Mouse (Mus musculus): ENCODE measurements around the gene Itgad. TPM values are rescaled to one million over a fixed set of nuclear protein-coding genes. Genes with fewer than 3 reads are reported as not detected.
A peak's percentile ranks its signal among the peaks of the same experiment; 100 is the strongest.

Gene Itgad
- polyA plus RNA-seq, 1 experiment = not detected

DNA sequence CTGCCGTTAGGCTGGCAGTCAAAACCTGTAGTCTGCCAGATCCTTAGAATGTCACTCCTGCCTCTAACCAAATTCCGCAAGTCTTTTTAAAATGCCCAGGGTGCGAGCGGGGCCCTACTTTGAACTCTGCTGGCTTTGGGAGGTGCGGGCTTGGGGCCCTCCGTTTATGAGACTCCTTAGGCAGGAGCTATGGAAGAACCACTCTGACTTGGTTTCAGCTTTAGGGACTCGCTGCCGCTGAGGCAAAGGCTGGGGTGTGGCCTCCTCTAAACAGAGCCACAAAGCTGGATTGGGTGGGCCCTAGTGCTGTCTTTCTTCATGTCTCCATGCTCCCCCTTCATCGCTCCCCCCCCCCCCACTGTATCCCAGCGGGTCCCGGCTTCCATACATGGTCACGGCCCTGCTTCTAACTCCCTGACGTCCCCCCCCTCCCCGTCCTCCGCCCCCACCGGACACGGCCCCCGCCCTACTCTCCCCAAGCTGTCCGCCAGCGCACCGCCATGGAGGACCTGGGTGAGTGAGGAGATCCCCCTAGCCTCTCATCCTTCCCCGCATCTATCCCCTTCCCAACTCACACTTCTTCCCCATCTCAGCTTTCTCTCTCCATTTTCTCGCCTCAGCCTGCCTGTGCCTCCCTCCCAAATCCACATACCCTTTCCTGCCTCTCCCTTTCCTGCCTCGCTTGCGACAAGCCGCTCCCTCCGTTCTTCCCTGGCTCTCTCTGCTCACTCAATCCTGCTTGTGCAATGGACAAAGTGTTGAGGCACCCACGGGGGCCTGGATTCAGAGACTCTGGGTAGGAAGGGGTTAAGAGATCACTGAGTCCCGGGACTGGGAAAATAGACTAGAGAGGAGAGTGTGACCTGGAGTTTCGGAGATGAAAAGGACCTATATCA, 92.6 kb downstream of the Itgad start, which contains the start of gene Tgfb1i1:
Gene Tgfb1i1, plus strand, starts transcription at position 317 of the 896 bp plus-strand sequence.
- Histone ChIP-seq H3K9ac (ENCODE audit: low read depth, poor library complexity, severe bottlenecking) (peak within 1 kb of the TSS; percentile 10), H3K4me1 (ENCODE audit: control insufficient read depth, insufficient read depth, low read length) (no peaks in the 10 kb centered on the region), H3K9me3 (replicated peaks; ENCODE audit: control insufficient read depth, insufficient read depth, low read length, poor library complexity, severe bottlenecking) (no peaks in the 10 kb centered on the region), H3K36me3 (ENCODE audit: control insufficient read depth, insufficient read depth, low read length, poor library complexity, severe bottlenecking) (no peaks in the 10 kb centered on the region), H3K27ac (ENCODE audit: insufficient read depth, low read length) (no peak within 1 kb of the TSS), H3K27me3 (ENCODE audit: control insufficient read depth, insufficient read depth, low read length, poor library complexity, severe bottlenecking) (no peaks in the 10 kb centered on the region; the same call in 1 of the 2 replicates), H3K4me3 (ENCODE audit: low read depth, low read length) (peak within 1 kb of the TSS; percentile 53)
- no peak for TF ChIP-seq CTCF (IDR thresholded peaks at IDR 0.05; ENCODE audit: low read depth, low read length)
- TF ChIP-seq POLR2A (IDR thresholded peaks at IDR 0.05; ENCODE audit: insufficient read depth, low read length) = no peak
- no peak for TF ChIP-seq EP300 (IDR thresholded peaks at IDR 0.05; ENCODE audit: insufficient read depth, low read depth, low read length)

GRCm38 (mm10) chr7:128247443-128247842, 93.3 kb downstream of the Itgad start:
- H3K4me1 ChIP-seq (ENCODE audit: control insufficient read depth, insufficient read depth, low read length) = no peaks in the 10 kb centered on the region
- no peaks in the 10 kb centered on the region for H3K9me3 ChIP-seq (replicated peaks; ENCODE audit: control insufficient read depth, insufficient read depth, low read length, poor library complexity, severe bottlenecking)
- no peak overlapping the region for H3K27ac ChIP-seq (ENCODE audit: insufficient read depth, low read length)
- H3K4me3 ChIP-seq (ENCODE audit: low read depth, low read length) = no peak overlapping the region
- H3K36me3 ChIP-seq (ENCODE audit: control insufficient read depth, insufficient read depth, low read length, poor library complexity, severe bottlenecking) = no peaks in the 10 kb centered on the region
- no peak overlapping the region for H3K9ac ChIP-seq (ENCODE audit: low read depth, poor library complexity, severe bottlenecking)
- no peak for TF ChIP-seq EP300 (IDR thresholded peaks at IDR 0.05; ENCODE audit: insufficient read depth, low read depth, low read length)
- peak; percentile 53 for TF ChIP-seq CTCF (IDR thresholded peaks at IDR 0.05; ENCODE audit: low read depth, low read length)
- H3K27me3 ChIP-seq (ENCODE audit: control insufficient read depth, insufficient read depth, low read length, poor library complexity, severe bottlenecking) = no peaks in the 10 kb centered on the region; the same call in 1 of the 2 replicates

GRCm38 (mm10) chr7:128248081-128249042, 94.2 kb downstream of the Itgad start:
- no peak overlapping the region for H3K9ac ChIP-seq (ENCODE audit: low read depth, poor library complexity, severe bottlenecking)
- H3K9me3 ChIP-seq (replicated peaks; ENCODE audit: control insufficient read depth, insufficient read depth, low read length, poor library complexity, severe bottlenecking) = no peaks in the 10 kb centered on the region
- H3K27ac ChIP-seq (ENCODE audit: insufficient read depth, low read length) = no peak overlapping the region
- H3K36me3 ChIP-seq (ENCODE audit: control insufficient read depth, insufficient read depth, low read length, poor library complexity, severe bottlenecking) = no peaks in the 10 kb centered on the region
- H3K4me1 ChIP-seq (ENCODE audit: control insufficient read depth, insufficient read depth, low read length) = no peaks in the 10 kb centered on the region
- no peaks in the 10 kb centered on the region; the same call in 1 of the 2 replicates for H3K27me3 ChIP-seq (ENCODE audit: control insufficient read depth, insufficient read depth, low read length, poor library complexity, severe bottlenecking)
- TF ChIP-seq CTCF (IDR thresholded peaks at IDR 0.05; ENCODE audit: low read depth, low read length) = no peak
- no peak for TF ChIP-seq POLR2A (IDR thresholded peaks at IDR 0.05; ENCODE audit: insufficient read depth, low read length)
- TF ChIP-seq EP300 (IDR thresholded peaks at IDR 0.05; ENCODE audit: insufficient read depth, low read depth, low read length) = no peak
- no peak overlapping the region for H3K4me3 ChIP-seq (ENCODE audit: low read depth, low read length)

DNA sequence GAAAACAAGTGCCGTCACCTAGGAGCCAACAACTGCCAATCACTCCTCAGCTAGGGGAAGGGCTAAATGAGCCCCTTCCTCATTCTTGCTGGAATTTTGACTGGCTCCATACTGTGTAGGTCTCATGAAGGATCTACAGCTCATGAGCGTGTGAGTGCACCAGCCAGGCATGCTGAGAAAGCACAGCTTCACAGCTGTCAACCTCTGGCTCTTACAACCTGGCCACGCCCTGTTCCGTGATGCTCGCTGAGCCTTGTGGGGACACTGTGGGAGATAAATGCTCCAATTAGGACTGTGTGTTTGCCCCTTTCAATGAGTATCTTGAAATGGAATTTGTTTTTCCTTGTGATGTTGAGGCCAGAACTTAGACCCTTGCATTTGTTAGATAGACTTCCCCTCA, 95.8 kb downstream of the Itgad start:
- no peak overlapping the region for H3K4me3 ChIP-seq (ENCODE audit: low read depth, low read length)
- no peaks in the 10 kb centered on the region for H3K9me3 ChIP-seq (replicated peaks; ENCODE audit: control insufficient read depth, insufficient read depth, low read length, poor library complexity, severe bottlenecking)
- no peaks in the 10 kb centered on the region; the same call in 1 of the 2 replicates for H3K27me3 ChIP-seq (ENCODE audit: control insufficient read depth, insufficient read depth, low read length, poor library complexity, severe bottlenecking)
- H3K4me1 ChIP-seq (ENCODE audit: control insufficient read depth, insufficient read depth, low read length) = no peaks in the 10 kb centered on the region
- no peaks in the 10 kb centered on the region for H3K36me3 ChIP-seq (ENCODE audit: control insufficient read depth, insufficient read depth, low read length, poor library complexity, severe bottlenecking)
- TF ChIP-seq CTCF (IDR thresholded peaks at IDR 0.05; ENCODE audit: low read depth, low read length) (no peak), EP300 (IDR thresholded peaks at IDR 0.05; ENCODE audit: insufficient read depth, low read depth, low read length) (no peak), POLR2A (IDR thresholded peaks at IDR 0.05; ENCODE audit: insufficient read depth, low read length) (no peak)
- no peak overlapping the region for H3K27ac ChIP-seq (ENCODE audit: insufficient read depth, low read length)
- H3K9ac ChIP-seq (ENCODE audit: low read depth, poor library complexity, severe bottlenecking) = no peak overlapping the region

GRCm38 (mm10) chr7:128251946-128252345, 97.8 kb downstream of the Itgad start:
- no peak overlapping the region; the same call in 1 of the 2 replicates for H3K4me3 ChIP-seq (ENCODE audit: low read depth, low read length)
- no peaks in the 10 kb centered on the region for H3K9me3 ChIP-seq (replicated peaks; ENCODE audit: control insufficient read depth, insufficient read depth, low read length, poor library complexity, severe bottlenecking)
- H3K27me3 ChIP-seq (ENCODE audit: control insufficient read depth, insufficient read depth, low read length, poor library complexity, severe bottlenecking) = no peaks in the 10 kb centered on the region; the same call in 1 of the 2 replicates
- no peaks in the 10 kb centered on the region for H3K4me1 ChIP-seq (ENCODE audit: control insufficient read depth, insufficient read depth, low read length)
- H3K9ac ChIP-seq (ENCODE audit: low read depth, poor library complexity, severe bottlenecking) = no peak overlapping the region
- TF ChIP-seq CTCF (IDR thresholded peaks at IDR 0.05; ENCODE audit: low read depth, low read length) (no peak), POLR2A (IDR thresholded peaks at IDR 0.05; ENCODE audit: insufficient read depth, low read length) (no peak), EP300 (IDR thresholded peaks at IDR 0.05; ENCODE audit: insufficient read depth, low read depth, low read length) (no peak)
- H3K27ac ChIP-seq (ENCODE audit: insufficient read depth, low read length) = no peak overlapping the region
- no peaks in the 10 kb centered on the region for H3K36me3 ChIP-seq (ENCODE audit: control insufficient read depth, insufficient read depth, low read length, poor library complexity, severe bottlenecking)
